Mouse (Mus musculus) heart, adult 2 months (tissue): ENCODE measurements around the gene Ankrd53.

Source experiments
- EP300 ChIP-seq: fragments of 200-500 bp; IDR thresholded peaks from 2 replicates; pipeline ENCODE4 v1.6.1; 2011; ENCODE audit warnings: low read depth, low read length, control low read depth; ENCODE audit not compliant: insufficient read depth
- POLR2A ChIP-seq: fragments of 200-500 bp; IDR thresholded peaks from 2 replicates; pipeline ENCODE4 v1.6.1; 2011; ENCODE audit warnings: mild to moderate bottlenecking, low read depth, low read length, control low read depth; ENCODE audit not compliant: insufficient read depth

DNA sequence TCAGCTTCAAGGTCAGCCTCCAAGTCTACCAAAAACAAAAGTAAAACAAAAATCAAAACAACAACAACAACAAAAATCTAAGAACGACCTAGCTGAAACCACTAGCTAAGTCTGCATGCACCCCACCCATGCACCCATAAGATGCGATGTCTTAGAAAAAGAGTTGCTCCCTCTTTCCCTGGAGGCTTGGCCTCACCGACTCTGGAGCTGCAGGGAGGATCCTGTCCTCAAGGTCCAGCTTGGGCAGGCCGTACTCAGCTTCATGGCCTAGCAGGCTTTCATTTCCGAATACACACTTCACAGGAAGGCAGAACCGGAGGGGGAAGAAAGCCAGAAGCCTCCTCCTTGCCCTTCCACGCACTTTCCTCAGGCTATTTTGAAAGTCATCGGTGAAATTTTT lies 45.4 kb upstream of the Ankrd53 start:
- TF ChIP-seq EP300 (no peak), POLR2A (no peak)
